Mouse (Mus musculus): ENCODE measurements at regions not wholly inside any gene's neighbourhood (a gene's known extent, or its start where the extent isn't known, plus 50 kb on each side); places are given as distances from the start of the nearest gene placed in this dataset.

- Histone ChIP-seq H3K4me2 (ENCODE audit: low read length) (0 out of 2 replicates have a peak overlapping the region, but pooled peaks have one; percentile 18), H3K36me3 (ENCODE audit: control insufficient read depth, insufficient read depth, low read length) (no peaks in the 10 kb centered on the region), H3K4me1 (replicated peaks; ENCODE audit: control insufficient read depth, insufficient read depth, low read length) (no peaks in the 10 kb centered on the region; the same call in 1 of the 2 replicates), H3K9ac (ENCODE audit: low read length) (no peak overlapping the region), H3K9me3 (ENCODE audit: control insufficient read depth, low read length) (0 out of 2 replicates have a peak, but pooled peaks cover 2% of the 10 kb centered on the region), H3K4me3 (ENCODE audit: low read depth, low read length) (no peak overlapping the region), H3K27me3 (replicated peaks; ENCODE audit: control insufficient read depth, insufficient read depth, low read length) (no peaks in the 10 kb centered on the region; the same call in 1 of the 2 replicates), H3K27ac (ENCODE audit: low read depth) (0 out of 2 replicates have a peak overlapping the region, but pooled peaks have one; percentile 6)
- 12% methylated on average over 12 of the region's 12 CpGs for WGBS
- peak; percentile 78 for ATAC-seq (replicated peaks; ENCODE audit: low FRiP score, low TSS enrichment, low read depth)
- peak; percentile 71 for DNase-seq (ENCODE audit: low spot score)
Observed at GRCm38 (mm10) chr14:68934611-68935302, 359.3 kb downstream of the Synb start.

GRCm38 (mm10) chr14:68927814-68928213 lies 366.3 kb downstream of the Synb start:
- Histone ChIP-seq H3K4me2 (ENCODE audit: low read length) (no peak overlapping the region), H3K27ac (ENCODE audit: low read depth) (no peak overlapping the region), H3K4me3 (ENCODE audit: low read depth, low read length) (no peak overlapping the region), H3K9me3 (ENCODE audit: control insufficient read depth, low read length) (no peaks in the 10 kb centered on the region), H3K4me1 (replicated peaks; ENCODE audit: control insufficient read depth, insufficient read depth, low read length) (no peaks in the 10 kb centered on the region), H3K27me3 (replicated peaks; ENCODE audit: control insufficient read depth, insufficient read depth, low read length) (no peaks in the 10 kb centered on the region), H3K36me3 (ENCODE audit: control insufficient read depth, insufficient read depth, low read length) (no peaks in the 10 kb centered on the region), H3K9ac (ENCODE audit: low read length) (no peak overlapping the region)
- DNase-seq (ENCODE audit: low spot score) (no peak), ATAC-seq (replicated peaks; ENCODE audit: low FRiP score, low TSS enrichment, low read depth) (no peak)
- WGBS = 67% methylated on average over 4 of the region's 4 CpGs

DNA sequence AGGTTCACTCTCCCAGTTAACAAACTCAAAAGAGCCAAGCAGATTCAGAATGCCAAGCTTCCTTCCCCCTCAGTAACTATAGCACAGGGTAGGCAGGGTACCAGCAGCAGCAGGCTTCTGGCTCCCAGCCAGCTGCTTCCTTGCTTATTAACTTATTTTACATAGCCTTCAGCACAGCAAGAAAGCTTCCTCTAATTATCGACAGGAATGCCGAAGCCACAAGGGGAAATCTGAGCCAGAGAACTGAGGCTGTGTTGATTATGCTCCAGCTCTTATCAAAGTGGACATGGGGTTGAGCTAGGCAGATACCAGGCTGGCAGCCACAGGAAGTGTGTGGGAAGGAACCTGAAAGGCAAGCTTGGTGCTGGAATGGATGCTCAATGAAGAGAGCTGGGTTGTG lies 371.0 kb downstream of the Synb start:
- ATAC-seq (replicated peaks; ENCODE audit: low FRiP score, low TSS enrichment, low read depth) (no peak), DNase-seq (ENCODE audit: low spot score) (no peak)
- Histone ChIP-seq H3K4me2 (ENCODE audit: low read length) (no peak overlapping the region), H3K27ac (ENCODE audit: low read depth) (no peak overlapping the region), H3K4me1 (replicated peaks; ENCODE audit: control insufficient read depth, insufficient read depth, low read length) (no peaks in the 10 kb centered on the region), H3K36me3 (ENCODE audit: control insufficient read depth, insufficient read depth, low read length) (no peaks in the 10 kb centered on the region), H3K27me3 (replicated peaks; ENCODE audit: control insufficient read depth, insufficient read depth, low read length) (no peaks in the 10 kb centered on the region), H3K9me3 (ENCODE audit: control insufficient read depth, low read length) (no peaks in the 10 kb centered on the region), H3K9ac (ENCODE audit: low read length) (no peak overlapping the region), H3K4me3 (ENCODE audit: low read depth, low read length) (no peak overlapping the region)
- WGBS = 21% methylated on average over 2 of the region's 2 CpGs

DNA sequence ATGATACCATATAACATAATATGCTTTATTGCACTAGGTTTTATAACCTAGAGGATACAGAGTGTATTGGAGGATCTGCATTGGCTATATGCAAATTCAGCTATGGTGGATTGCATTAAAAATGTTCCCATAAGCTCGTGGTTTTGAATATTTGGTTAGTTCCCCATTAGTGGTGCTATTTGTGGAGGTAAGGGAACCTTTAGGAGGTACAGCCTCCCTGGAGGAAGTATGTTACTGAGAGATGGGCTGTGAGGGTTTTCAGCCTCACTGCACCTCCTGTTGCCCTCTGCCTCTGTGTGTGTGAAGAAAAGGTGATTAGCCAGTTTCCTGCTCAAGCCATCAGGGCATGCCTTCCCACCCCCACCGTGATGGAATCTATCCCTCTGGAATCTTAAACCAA lies 372.1 kb downstream of the Synb start:
- DNase-seq (ENCODE audit: low spot score) = no peak
- ATAC-seq (replicated peaks; ENCODE audit: low FRiP score, low TSS enrichment, low read depth) = no peak
- Histone ChIP-seq H3K9ac (ENCODE audit: low read length) (no peak overlapping the region), H3K4me2 (ENCODE audit: low read length) (no peak overlapping the region), H3K4me3 (ENCODE audit: low read depth, low read length) (no peak overlapping the region), H3K4me1 (replicated peaks; ENCODE audit: control insufficient read depth, insufficient read depth, low read length) (no peaks in the 10 kb centered on the region), H3K27me3 (replicated peaks; ENCODE audit: control insufficient read depth, insufficient read depth, low read length) (no peaks in the 10 kb centered on the region), H3K36me3 (ENCODE audit: control insufficient read depth, insufficient read depth, low read length) (no peaks in the 10 kb centered on the region), H3K9me3 (ENCODE audit: control insufficient read depth, low read length) (no peaks in the 10 kb centered on the region), H3K27ac (ENCODE audit: low read depth) (no peak overlapping the region)
- WGBS = 41% methylated on average over 2 of the region's 2 CpGs

DNA sequence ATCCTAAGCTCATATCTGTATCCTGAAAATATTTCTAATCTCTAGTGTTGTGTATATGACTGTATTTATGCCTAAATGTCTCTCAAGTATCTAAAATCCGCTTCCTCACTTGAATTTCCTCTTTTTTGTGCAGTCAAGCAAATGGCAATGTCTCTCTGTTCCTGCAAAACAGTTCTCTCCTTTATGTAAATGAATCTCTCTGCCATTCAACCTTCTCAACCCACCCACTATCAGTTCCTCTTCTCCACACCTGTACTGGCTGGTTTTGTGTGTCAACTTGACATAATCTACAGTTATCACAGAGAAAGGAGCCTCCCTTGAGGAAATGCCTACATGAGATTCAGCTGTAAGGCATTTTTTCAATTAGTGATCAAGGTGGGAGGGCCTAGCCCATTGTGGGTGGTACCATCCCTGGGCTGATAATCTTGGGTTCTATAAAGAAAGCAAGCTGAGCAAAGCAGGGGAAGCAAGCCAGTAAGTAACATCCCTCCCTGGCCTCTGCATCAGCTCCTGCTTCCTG lies 375.5 kb downstream of the Synb start:
- no peak for DNase-seq (ENCODE audit: low spot score)
- Histone ChIP-seq H3K27ac (ENCODE audit: low read depth) (no peak overlapping the region), H3K4me2 (ENCODE audit: low read length) (no peak overlapping the region), H3K4me1 (replicated peaks; ENCODE audit: control insufficient read depth, insufficient read depth, low read length) (no peaks in the 10 kb centered on the region), H3K9ac (ENCODE audit: low read length) (no peak overlapping the region), H3K27me3 (replicated peaks; ENCODE audit: control insufficient read depth, insufficient read depth, low read length) (no peaks in the 10 kb centered on the region), H3K36me3 (ENCODE audit: control insufficient read depth, insufficient read depth, low read length) (no peaks in the 10 kb centered on the region), H3K9me3 (ENCODE audit: control insufficient read depth, low read length) (no peaks in the 10 kb centered on the region), H3K4me3 (ENCODE audit: low read depth, low read length) (no peak overlapping the region)
- WGBS = 74% methylated on average over 1 of the region's 1 CpGs
- no peak for ATAC-seq (replicated peaks; ENCODE audit: low FRiP score, low TSS enrichment, low read depth)

DNA sequence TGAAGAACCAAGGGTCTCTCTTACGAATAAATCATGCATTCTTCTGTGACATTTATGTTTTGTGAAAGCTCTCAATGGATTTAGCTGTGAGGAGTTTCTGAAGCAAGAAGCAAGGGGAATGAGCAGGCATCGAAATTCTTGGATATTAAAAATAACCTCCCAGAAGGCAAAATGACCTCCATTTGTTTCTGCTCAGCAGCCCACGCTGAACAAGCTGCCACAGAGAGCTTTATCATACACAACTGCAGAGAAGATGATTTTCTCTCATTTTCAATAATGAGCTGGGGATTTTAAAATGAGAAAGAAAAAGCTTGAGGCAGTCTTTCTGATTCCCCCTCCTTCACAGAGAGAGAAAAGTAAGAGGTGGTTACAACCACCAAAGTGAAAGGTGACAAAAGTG lies 394.2 kb downstream of the Synb start:
- 71% methylated on average over 3 of the region's 3 CpGs for WGBS
- DNase-seq (ENCODE audit: low spot score) = no peak
- H3K9me3 ChIP-seq (ENCODE audit: control insufficient read depth, low read length) = no peaks in the 10 kb centered on the region

DNA sequence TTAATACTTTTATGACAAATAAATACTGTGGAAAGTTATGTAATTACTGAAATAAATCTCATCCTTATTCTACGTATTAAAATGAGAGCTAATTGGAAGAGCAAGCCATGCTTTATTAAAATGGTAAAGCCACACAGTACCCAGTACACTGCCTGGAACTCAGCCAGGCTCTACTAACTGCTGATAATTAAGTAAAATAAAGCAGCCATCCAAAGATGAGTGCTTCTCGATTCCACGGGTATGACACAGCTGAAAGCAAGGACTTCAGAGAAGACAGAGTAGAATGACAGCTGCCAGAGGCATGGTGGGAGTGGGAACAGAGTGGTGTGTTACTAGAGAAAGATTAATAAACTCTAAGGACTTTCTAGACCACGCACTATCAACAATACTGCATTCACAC lies 416.9 kb downstream of the Synb start:
- Histone ChIP-seq H3K9me3 (ENCODE audit: control insufficient read depth, low read length) (no peaks in the 10 kb centered on the region), H3K4me2 (ENCODE audit: low read length) (no peak overlapping the region), H3K4me1 (replicated peaks; ENCODE audit: control insufficient read depth, insufficient read depth, low read length) (no peaks in the 10 kb centered on the region), H3K27me3 (replicated peaks; ENCODE audit: control insufficient read depth, insufficient read depth, low read length) (no peaks in the 10 kb centered on the region), H3K4me3 (ENCODE audit: low read depth, low read length) (no peak overlapping the region), H3K27ac (ENCODE audit: low read depth) (no peak overlapping the region), H3K36me3 (ENCODE audit: control insufficient read depth, insufficient read depth, low read length) (no peaks in the 10 kb centered on the region), H3K9ac (ENCODE audit: low read length) (no peak overlapping the region)
- DNase-seq (ENCODE audit: low spot score) = no peak
- no peak for ATAC-seq (replicated peaks; ENCODE audit: low FRiP score, low TSS enrichment, low read depth)
- 83% methylated on average over 4 of the region's 4 CpGs for WGBS

More for the DNA sequence above, 394.2 kb downstream of the Synb start:
- ATAC-seq (replicated peaks; ENCODE audit: low FRiP score, low TSS enrichment, low read depth) = no peak
- Histone ChIP-seq H3K4me1 (replicated peaks; ENCODE audit: control insufficient read depth, insufficient read depth, low read length) (no peaks in the 10 kb centered on the region), H3K4me2 (ENCODE audit: low read length) (no peak overlapping the region), H3K36me3 (ENCODE audit: control insufficient read depth, insufficient read depth, low read length) (no peaks in the 10 kb centered on the region), H3K9ac (ENCODE audit: low read length) (no peak overlapping the region), H3K27me3 (replicated peaks; ENCODE audit: control insufficient read depth, insufficient read depth, low read length) (no peaks in the 10 kb centered on the region), H3K27ac (ENCODE audit: low read depth) (no peak overlapping the region), H3K4me3 (ENCODE audit: low read depth, low read length) (no peak overlapping the region)

DNA sequence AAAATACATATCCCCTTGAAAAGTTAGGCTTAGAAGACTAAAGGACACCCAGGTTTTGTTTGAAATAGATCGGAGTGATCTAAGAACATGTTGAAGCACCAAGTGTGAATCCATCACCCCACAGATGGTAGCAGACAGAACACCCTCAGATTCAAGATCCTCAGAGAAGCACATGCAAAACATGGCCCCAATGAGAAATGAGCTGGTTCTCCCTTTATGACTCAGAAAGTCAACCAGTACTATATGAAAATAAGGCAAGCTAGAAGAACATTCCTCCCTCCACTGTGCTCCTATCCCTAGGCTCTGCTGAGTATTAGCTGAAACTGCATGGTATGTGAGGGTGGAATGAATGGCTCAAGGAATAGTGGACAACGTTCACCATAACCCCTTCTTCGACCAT lies 433.0 kb downstream of the Synb start:
- peaks cover 5% of the 10 kb centered on the region; the same call in 1 of the 2 replicates for H3K9me3 ChIP-seq (ENCODE audit: control insufficient read depth, low read length)
- DNase-seq (ENCODE audit: low spot score) = no peak
- H3K27ac ChIP-seq (ENCODE audit: low read depth) = no peak overlapping the region
- ATAC-seq (replicated peaks; ENCODE audit: low FRiP score, low TSS enrichment, low read depth) = no peak
- WGBS = 86% methylated on average over 3 of the region's 3 CpGs
- no peak overlapping the region for H3K4me2 ChIP-seq (ENCODE audit: low read length)
- no peak overlapping the region for H3K9ac ChIP-seq (ENCODE audit: low read length)
- no peaks in the 10 kb centered on the region for H3K36me3 ChIP-seq (ENCODE audit: control insufficient read depth, insufficient read depth, low read length)
- H3K27me3 ChIP-seq (replicated peaks; ENCODE audit: control insufficient read depth, insufficient read depth, low read length) = no peaks in the 10 kb centered on the region
- no peaks in the 10 kb centered on the region for H3K4me1 ChIP-seq (replicated peaks; ENCODE audit: control insufficient read depth, insufficient read depth, low read length)
- H3K4me3 ChIP-seq (ENCODE audit: low read depth, low read length) = no peak overlapping the region

GRCm38 (mm10) chr14:68857948-68858347 lies 436.2 kb downstream of the Synb start:
- Histone ChIP-seq H3K27me3 (replicated peaks; ENCODE audit: control insufficient read depth, insufficient read depth, low read length) (no peaks in the 10 kb centered on the region), H3K9ac (ENCODE audit: low read length) (no peak overlapping the region), H3K36me3 (ENCODE audit: control insufficient read depth, insufficient read depth, low read length) (no peaks in the 10 kb centered on the region), H3K4me2 (ENCODE audit: low read length) (no peak overlapping the region), H3K9me3 (ENCODE audit: control insufficient read depth, low read length) (peaks cover 5% of the 10 kb centered on the region; the same call in 1 of the 2 replicates), H3K4me3 (ENCODE audit: low read depth, low read length) (no peak overlapping the region), H3K27ac (ENCODE audit: low read depth) (no peak overlapping the region), H3K4me1 (replicated peaks; ENCODE audit: control insufficient read depth, insufficient read depth, low read length) (no peaks in the 10 kb centered on the region)
- DNase-seq (ENCODE audit: low spot score) (no peak), ATAC-seq (replicated peaks; ENCODE audit: low FRiP score, low TSS enrichment, low read depth) (no peak)
- 89% methylated on average over 1 of the region's 1 CpGs for WGBS
